Mouse (Mus musculus) cerebellum, postnatal 10 days (tissue): Measurements from ENCODE around the gene Phlda2.

Experiments used
- DNase-seq, 2 experiments: peaks; one replicate each; pipeline ENCODE4 v3.0.0; 2021; ENCODE audit warnings: mixed read lengths in 2 of 2

Gene Phlda2

DNA sequence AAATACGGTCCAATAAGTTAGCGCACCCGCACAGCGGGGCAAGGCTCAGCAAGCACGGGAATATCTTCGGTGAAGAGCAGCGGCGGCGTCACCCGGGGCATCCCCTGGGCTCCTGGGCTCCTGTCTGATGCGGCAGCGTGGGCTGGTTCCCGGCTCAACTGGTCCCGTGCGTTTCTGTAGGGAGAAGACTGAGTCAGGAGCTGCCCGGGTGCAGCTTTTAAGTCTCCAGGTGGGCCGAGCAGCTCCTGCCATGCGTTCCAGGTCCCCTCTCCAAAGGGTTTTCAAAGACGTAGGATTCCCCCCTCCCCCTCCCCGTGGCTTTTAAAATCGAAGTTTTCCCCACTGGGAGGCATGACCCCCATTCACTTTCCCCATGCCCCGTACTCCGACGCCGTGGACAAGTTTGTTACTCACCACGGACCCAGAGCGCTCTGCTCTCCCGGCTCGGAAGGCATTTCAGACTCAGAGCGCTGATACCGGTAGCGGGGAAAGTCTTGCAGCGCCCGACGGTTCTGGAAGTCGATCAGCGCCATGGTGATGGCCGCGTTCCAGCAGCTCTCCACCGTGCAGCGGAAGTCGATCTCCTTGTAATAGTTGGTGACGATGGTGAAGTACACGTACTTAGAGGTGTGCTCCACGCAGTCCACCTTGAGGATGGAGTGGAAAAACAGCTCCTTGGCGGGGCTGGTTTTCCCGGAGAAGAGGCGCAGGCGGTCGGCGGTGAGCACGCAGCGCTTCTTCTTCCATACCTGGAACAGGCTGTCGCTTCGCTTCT is 1.1 kb downstream of the Phlda2 start:
- peak; percentile 65 to 67 for DNase-seq

- no peak for DNase-seq
Observed at GRCm38 (mm10) chr7:143500912-143501311, 2.0 kb downstream of the Phlda2 start.

DNA sequence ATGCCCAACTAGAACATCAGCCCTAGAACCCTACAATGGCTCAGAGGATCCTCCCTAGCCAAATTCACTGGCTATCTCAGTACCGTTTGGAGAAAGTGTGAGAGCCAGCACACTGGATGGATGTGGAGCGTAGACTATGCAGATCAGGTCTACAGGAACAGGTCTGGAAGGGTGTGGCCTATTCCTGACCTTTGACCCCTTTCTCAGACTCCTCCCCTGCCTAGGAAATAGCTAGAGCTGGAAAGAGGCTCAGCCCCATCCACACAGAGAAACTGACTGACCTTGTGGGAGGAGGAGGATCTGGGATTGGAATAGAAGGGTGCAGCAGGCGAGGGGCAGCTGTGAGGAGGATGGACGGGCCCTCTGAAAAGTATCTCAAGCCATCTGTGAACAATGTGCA is 4.4 kb downstream of the Phlda2 start:
- no peak for DNase-seq

- DNase-seq, result no peak
Observed at GRCm38 (mm10) chr7:143495104-143495961, 7.6 kb downstream of the Phlda2 start.

DNA sequence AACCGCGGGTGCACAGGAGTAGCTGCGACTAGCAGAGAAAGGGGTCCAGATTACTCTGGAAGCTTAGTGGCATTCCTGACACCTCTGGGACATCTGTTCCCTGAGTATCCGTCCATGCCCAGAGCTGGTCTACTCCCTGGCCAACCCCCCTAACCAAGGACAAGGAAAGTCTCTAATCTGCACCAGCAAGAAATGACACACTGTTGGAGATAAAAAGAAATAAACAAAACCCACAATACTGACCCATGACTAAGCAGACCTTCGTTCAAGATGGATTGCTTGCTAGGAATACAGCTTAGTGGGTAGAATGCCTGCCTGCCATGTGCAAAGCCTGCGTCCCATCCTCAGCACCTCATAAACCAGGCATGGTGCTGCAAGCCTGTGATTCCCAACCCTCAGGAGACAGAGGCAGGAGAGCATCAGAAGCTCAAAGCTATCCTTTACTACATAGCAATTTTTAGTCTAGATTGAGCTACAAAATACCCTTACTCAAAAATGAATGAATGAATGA is 9.3 kb downstream of the Phlda2 start:
- no peak for DNase-seq

DNA sequence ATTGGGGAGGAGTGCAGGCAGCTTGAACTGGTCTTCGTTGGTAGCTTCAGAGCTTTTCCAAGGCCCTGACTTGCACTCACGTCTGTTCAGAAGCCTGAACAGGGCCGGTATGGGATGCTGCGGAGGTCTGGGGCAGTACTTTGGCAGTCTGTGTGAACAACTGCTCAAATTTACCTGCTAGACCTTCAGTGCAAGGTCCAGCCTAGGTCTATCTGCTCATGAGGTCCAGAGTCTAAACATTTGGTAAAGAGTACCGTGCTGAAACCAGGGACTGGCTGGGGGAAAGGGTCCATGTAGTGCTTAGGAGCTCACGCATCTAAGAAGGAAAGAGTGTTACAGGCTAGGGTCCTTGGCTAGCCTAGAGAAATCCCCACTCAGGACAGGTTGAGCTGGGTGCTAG is 13.2 kb downstream of the Phlda2 start:
- no peak for DNase-seq

DNA sequence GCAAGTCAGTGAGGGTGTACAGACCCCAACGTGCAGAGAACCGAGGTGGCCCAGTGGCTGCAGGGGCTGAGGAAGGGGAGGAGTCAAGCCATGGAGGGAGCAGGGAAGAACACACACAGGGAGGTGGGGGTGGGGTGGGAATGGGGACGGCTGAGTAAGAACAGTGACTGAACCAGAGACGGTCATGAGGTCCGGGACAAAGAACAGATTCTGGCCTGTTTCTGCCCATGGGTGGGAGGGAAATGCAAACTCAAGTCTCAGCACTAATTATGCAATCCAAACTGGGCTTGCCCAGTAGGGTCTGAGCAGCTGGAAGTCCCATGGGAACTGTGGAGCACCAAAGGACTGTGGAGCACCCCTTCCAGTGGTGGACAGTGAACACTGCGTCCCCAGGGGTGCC is 20.4 kb downstream of the Phlda2 start:
- no peak for DNase-seq

DNA sequence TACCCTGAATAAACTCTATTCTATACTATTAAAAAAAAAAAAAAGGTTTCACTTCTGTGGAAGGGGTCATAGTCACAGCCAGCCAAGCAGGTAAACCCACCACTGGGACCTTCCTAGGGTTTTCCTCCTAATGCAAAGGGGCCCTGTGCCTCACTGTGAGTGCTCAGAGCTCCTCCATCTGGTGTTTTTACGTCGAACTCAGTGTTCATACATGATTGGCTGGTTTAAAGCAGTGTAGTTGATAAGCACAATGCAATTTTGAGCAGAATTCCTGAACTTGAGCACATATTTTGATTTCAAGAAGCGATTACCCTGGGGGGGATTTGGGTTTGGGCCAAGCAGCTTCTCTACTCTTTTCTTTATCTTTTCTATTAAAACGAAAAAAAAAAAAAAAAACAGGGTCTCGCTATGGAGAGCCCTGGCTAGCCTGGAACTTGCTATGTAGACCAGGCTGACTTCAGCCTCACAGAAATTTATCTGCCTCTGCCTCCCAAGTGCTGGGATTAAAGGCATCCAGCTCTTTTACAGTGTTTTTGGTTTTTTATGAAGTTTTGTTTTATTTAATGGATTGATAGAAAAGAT is 21.1 kb downstream of the Phlda2 start:
- no peak for DNase-seq

- peak; percentile 74 to 79 for DNase-seq
Observed at GRCm38 (mm10) chr7:143480498-143480897, 22.5 kb downstream of the Phlda2 start.

DNA sequence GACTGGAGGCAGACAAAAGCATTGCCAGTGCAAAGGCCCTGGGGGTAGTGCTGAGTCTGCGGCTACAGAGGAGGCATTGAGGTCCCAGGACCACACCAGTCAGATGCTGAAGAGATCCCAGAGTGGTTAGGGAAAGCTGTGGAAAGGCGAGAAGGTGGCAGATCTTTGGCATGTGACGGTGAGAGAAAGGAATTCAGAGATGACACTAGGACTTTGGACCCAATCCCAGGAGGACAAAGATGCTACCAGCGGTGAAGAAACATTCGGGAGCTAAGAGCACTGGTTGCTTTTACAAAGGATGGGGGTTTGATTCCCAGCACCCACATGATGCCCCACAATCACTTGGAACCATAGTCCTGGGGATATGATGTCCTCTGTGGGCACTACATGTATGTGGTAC is 25.1 kb downstream of the Phlda2 start:
- DNase-seq, result no peak

DNA sequence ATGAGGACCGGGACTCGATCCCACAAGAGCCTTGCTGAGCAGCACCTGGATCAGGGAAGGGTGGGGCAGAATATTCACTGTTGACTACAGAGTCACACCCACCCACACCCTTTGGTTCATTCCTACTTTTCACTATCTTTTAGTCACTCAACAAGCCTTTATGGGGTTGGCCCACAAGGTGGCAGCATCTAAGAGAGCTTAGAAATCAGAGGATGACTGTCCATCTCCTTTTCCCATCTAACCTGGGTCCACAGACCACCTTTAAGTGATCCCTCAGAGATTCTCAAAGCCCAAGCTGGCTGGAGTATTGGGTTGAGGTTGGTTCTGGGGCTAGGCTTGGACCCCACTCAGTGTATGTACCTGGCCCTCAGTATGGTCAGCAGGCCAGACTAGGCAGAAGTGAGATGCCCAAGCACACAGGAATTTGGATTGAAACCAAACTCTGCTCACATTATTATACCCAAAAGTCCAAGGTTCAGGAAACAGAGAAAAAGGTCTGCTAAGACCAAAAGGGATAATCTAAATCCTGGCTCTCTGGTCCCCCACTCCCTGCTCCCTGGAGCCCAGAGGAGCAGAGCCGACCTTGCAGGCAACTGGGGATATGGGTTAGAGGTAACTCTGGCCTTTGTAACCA is 26.1 kb downstream of the Phlda2 start:
- no peak for DNase-seq

- DNase-seq, result no peak
Observed at GRCm38 (mm10) chr7:143475876-143476275, 27.1 kb downstream of the Phlda2 start.

DNA sequence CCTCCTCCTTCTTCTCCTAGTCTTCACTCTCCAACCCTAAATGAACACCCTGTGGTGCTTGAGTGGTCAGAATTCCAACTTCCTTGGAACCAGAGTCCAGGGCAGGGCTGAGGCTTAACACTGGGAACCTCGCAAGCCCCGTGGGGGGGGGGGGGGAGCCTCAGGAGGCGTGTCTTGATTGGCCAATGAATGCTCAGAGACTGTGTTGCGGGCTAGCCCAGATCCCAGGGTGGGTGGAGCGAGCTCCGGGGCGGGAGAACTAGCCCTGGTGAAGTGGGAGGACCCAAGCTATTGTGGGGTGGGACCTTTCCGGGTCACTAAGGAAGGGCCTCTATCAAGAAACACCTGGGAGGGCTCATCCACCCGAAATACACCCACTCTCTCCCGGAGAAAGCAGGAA is 28.1 kb downstream of the Phlda2 start:
- DNase-seq, result no peak

- DNase-seq, result no peak
Observed at GRCm38 (mm10) chr7:143473347-143474101, 29.4 kb downstream of the Phlda2 start, which contains the start of gene Slc22a18. TSS of gene Slc22a18 (plus strand) at chr7:143473736.

GRCm38 (mm10) chr7:143469946-143470345 is 33.0 kb downstream of the Phlda2 start:
- DNase-seq, result peak; percentile 91 to 92

- peak in 1 of 2 experiments; percentile 29 for DNase-seq
Observed at GRCm38 (mm10) chr7:143467714-143468113, 35.2 kb downstream of the Phlda2 start.

DNA sequence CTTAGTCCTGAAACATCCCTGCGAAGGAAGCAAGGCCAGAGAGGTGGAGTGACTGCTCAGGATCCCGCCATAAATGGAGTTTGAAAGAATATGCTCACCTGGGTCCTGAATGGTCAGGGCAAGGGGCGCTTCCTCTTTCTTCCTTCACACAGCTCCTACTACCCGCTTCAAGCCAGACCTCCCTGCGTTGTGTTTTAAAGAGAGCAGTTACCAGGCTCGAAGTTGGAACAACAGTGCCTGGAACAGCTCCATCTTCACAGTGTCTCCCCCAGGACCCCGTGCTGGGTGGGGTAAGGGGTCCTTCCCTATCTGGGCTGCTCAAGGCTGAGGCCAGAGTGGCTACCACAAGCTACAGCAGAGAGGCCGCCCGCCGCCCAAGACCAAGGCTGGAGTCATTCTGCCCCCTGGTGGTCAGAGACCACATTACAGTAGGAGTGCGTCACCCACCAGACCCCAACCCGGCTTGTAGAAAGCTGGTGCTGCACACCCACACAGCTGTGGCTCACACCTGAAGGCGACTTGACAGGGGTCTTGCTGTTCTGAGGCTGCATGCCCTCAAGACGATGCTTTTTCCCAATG is 36.8 kb downstream of the Phlda2 start:
- DNase-seq, result peak; percentile 93 to 96

DNA sequence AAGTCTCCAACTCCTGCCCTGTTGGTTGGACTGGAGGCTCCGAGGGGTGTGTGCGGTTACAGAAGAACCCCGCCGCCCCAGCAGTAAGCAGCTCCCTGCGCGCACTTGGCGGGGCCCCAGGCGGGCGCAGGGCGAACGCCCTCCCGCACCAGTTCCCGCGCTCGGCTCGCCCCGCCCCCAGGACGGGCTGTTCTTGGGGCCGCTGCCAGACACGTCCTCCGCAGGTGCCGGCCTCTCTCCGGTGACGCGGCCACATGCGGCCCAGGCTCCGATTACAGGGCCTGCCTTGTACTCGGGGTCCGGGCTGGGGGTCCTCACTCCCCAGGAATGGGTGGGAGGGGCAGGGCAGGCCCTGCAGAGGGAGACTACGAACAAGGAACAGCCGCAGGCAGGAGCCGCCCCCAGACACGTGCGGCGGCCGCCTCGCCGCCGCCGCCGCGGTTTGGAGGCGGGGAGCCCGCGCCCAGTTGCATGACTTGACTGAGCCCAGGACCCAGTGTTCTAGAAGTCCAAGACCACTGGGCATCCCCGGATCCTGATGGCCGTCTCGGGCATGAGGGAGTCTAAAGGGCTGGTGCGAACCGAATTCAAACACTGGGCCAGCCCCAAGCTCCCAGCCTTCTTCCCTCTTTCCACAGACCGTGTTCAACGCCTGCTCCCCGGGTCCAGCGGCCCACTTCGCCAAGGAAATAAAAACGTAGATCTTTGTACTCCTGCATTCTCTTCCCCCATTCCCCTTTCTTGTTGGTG is 38.0 kb downstream of the Phlda2 start:
- peak; percentile 60 to 64 for DNase-seq

DNA sequence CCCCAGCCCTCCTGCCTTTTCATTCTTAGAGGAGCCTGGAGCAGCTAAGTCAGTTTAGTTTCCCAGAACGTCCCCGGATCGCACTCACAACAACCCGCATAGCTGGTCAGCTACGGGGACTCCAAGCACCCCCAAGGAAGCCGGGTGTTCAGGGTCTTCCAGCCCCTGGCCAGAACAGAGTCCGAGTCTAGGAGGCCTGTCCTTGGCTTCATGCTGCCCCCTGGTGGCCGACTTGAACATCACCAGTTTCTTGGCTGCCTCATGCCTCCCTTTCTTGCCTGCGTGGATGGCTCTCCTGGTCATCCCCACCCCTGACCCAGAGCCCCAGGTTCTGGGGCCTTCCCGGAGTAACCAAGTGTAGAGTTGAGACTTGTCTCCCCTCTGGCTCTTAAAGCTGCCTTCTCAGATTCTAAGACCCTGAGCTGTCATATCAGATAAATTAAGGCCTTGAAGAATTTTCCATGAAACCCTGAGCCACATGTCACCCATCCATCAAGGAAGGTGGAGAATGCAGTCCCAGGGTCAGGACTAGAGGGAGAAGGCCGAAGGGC is 39.0 kb downstream of the Phlda2 start:
- peak; percentile 94 to 95 for DNase-seq

DNA sequence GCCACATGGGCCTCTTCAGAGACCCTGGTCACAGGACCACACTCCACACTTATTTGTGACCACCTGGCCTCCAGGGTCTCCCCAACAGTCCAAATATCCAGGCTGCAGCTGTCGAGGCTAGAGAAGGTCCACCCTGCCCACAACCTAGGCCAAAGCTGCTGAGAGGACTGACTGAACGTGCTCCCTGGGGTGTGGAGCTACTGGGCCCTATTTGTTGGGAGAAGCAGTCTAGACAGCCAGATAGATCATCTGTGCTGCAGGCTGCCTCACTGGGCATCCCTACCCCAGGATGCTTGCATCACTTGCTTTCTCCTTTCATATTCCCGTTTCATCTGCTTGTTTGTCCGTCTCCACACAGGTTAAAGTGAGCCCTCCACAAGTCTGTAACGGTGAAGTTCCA is 40.4 kb downstream of the Phlda2 start:
- DNase-seq, result no peak

DNA sequence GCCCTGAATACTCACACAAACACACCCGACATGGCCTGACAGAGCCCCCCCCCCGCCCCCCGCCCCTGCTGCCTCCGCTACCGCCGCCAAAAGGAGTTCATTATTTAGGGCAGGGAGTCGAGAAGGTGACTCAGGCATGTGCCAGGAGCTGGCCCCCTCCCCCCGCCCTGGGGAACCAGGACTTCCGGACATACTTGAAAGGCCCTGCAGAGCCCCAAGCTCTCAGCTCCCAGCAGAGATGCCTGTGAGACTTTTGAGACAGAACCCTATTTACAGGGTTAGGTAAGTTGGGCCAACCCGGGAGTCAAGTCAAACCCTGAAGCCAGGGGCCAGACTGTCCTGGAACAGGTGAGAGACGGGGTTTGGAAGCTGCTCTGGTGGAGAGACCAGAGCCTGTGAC is 41.0 kb downstream of the Phlda2 start:
- DNase-seq, result no peak
